Comparison of ENCODE assay signal across 33 mouse cellular contexts in genomic region chr8:13039054-13039453, GRCm38 (mm10). TPM values are rescaled to one million over a fixed set of nuclear protein-coding genes. Genes with fewer than 3 reads are reported as not detected.
DNase-seq lines count a peak whose midpoint lies in the region; ATAC-seq and TF ChIP-seq lines count a peak whose summit lies in the region.
"Had no signal": no experiment of that assay in that cellular context is flagged by ENCODE, and none has a peak within 500 bp of the region (broad histone marks: within the 10 kb centered on the region; RNA-seq: fewer than 3 reads in every experiment).

No protein-coding gene starts in this region.

- H3K9me3 ChIP-seq in kidney, postnatal 0 days (replicated peaks; ENCODE audit: low read length): no peaks in the 10 kb centered on the region
- no peaks in the 10 kb centered on the region for H3K9me3 ChIP-seq in kidney, embryonic 14.5 days (ENCODE audit: control insufficient read depth, low read length)
- no peaks in the 10 kb centered on the region for H3K9me3 ChIP-seq in liver, embryonic 12.5 days (replicated peaks)
- H3K9me3 ChIP-seq in forebrain, embryonic 10.5 days: no peaks in the 10 kb centered on the region
- H3K9me3 ChIP-seq: hindbrain, embryonic 15.5 days; intestine, embryonic 15.5 days; limb, embryonic 15.5 days; midbrain, embryonic 10.5 days had no signal

- no peak for TF ChIP-seq CTCF in kidney, postnatal 0 days (IDR thresholded peaks at IDR 0.05; ENCODE audit: low read depth)

- no peak overlapping the region for H3K4me3 ChIP-seq in kidney, postnatal 0 days (replicated peaks; ENCODE audit: low read depth, low read length)
- no peak overlapping the region for H3K4me3 ChIP-seq in kidney, embryonic 14.5 days (ENCODE audit: low read length)
- no peak overlapping the region for H3K4me3 ChIP-seq in liver, embryonic 12.5 days
- H3K4me3 ChIP-seq in forebrain, embryonic 10.5 days: no peak overlapping the region
- H3K4me3 ChIP-seq: gastrocnemius, adult 2 months; hindbrain, embryonic 15.5 days; intestine, embryonic 15.5 days; limb, embryonic 15.5 days; midbrain, embryonic 10.5 days had no signal

- H3K36me3 ChIP-seq in kidney, postnatal 0 days (ENCODE audit: insufficient read depth, low read length): no peaks in the 10 kb centered on the region
- H3K36me3 ChIP-seq in kidney, embryonic 14.5 days (ENCODE audit: control insufficient read depth, insufficient read depth, low read length): no peaks in the 10 kb centered on the region
- peaks cover 4% of the 10 kb centered on the region; the same call in 1 of the 2 replicates for H3K36me3 ChIP-seq in liver, embryonic 12.5 days
- H3K36me3 ChIP-seq in forebrain, embryonic 10.5 days (replicated peaks): no peaks in the 10 kb centered on the region
- H3K36me3 ChIP-seq: hindbrain, embryonic 15.5 days; intestine, embryonic 15.5 days; limb, embryonic 15.5 days; midbrain, embryonic 10.5 days had no signal

- DNase-seq in kidney, postnatal 0 days (ENCODE audit: low spot score): no peak
- DNase-seq in lung, postnatal 25 days (ENCODE audit: low spot score): peak; percentile 17
- DNase-seq in layer of hippocampus, adult 11-12 months (ENCODE audit: low spot score): no peak
- no peak for DNase-seq in adrenal gland, adult 8-10 months
- no peak for DNase-seq in forebrain, embryonic 10.5 days (ENCODE audit: extremely low spot score, low spot score)
- DNase-seq: adrenal gland, postnatal 14 days; cerebellum, adult 11 months; cerebellum, postnatal 14 days; embryo, embryonic 11 days; gastrocnemius, adult 2 months; heart, postnatal 10 days; kidney, adult 9 months; kidney, postnatal 4 days; right cerebral cortex, adult 18-20 months; thymus, postnatal 14 days had no signal

- H3K27ac ChIP-seq in kidney, postnatal 0 days: 0 out of 2 replicates have a peak overlapping the region, but pooled peaks have one; percentile 5
- no peak overlapping the region for H3K27ac ChIP-seq in kidney, embryonic 14.5 days (ENCODE audit: low read depth, low read length)
- no peak overlapping the region for H3K27ac ChIP-seq in liver, embryonic 12.5 days
- no peak overlapping the region for H3K27ac ChIP-seq in forebrain, embryonic 10.5 days
- H3K27ac ChIP-seq: gastrocnemius, adult 2 months; hindbrain, embryonic 15.5 days; intestine, embryonic 15.5 days; limb, embryonic 15.5 days; midbrain, embryonic 10.5 days; stomach, postnatal 0 days had no signal

- WGBS in kidney, postnatal 0 days: 71% methylated on average over 6 of the region's 6 CpGs
- WGBS in kidney, embryonic 14.5 days: 71% methylated on average over 6 of the region's 6 CpGs
- 61% methylated on average over 6 of the region's 6 CpGs for WGBS in liver, embryonic 12.5 days (ENCODE audit: insufficient replicate concordance)
- 92% methylated on average over 6 of the region's 6 CpGs for WGBS in forebrain, embryonic 10.5 days

- no peak overlapping the region for H3K9ac ChIP-seq in kidney, postnatal 0 days (ENCODE audit: low read depth, low read length)
- H3K9ac ChIP-seq in kidney, embryonic 14.5 days (ENCODE audit: low read depth, low read length): no peak overlapping the region
- no peak overlapping the region for H3K9ac ChIP-seq in liver, embryonic 12.5 days
- H3K9ac ChIP-seq: hindbrain, embryonic 15.5 days; intestine, embryonic 15.5 days; limb, embryonic 15.5 days had no signal

- H3K4me2 ChIP-seq in kidney, postnatal 0 days (ENCODE audit: low read length): no peak overlapping the region
- no peak overlapping the region for H3K4me2 ChIP-seq in kidney, embryonic 14.5 days (replicated peaks; ENCODE audit: low read depth, low read length)
- peak overlapping the region; percentile 44; the same call in 1 of the 2 replicates for H3K4me2 ChIP-seq in liver, embryonic 12.5 days
- H3K4me2 ChIP-seq: heart, embryonic 11.5 days; hindbrain, embryonic 15.5 days; intestine, embryonic 15.5 days; limb, embryonic 15.5 days had no signal

- ATAC-seq in kidney, postnatal 0 days (replicated peaks; ENCODE audit: low FRiP score, low read depth): no peak
- ATAC-seq in kidney, embryonic 14.5 days (ENCODE audit: low FRiP score, low TSS enrichment): no peak
- no peak for ATAC-seq in liver, embryonic 12.5 days
- ATAC-seq in monocyte, adult 5-6 weeks (replicated peaks; ENCODE audit: insufficient number of reproducible peaks, low FRiP score, low TSS enrichment, poor library complexity, severe bottlenecking): peak; percentile 66
- ATAC-seq: CD4-positive, CD25-positive, alpha-beta regulatory T cell, adult 4 months; intestine, embryonic 15.5 days; Patski had no signal

- no peaks in the 10 kb centered on the region for H3K4me1 ChIP-seq in kidney, postnatal 0 days (replicated peaks; ENCODE audit: insufficient read depth, low read length)
- peaks cover 5% of the 10 kb centered on the region; the same call in 1 of the 2 replicates for H3K4me1 ChIP-seq in kidney, embryonic 14.5 days (ENCODE audit: control insufficient read depth, insufficient read depth, low read length)
- peaks cover 34% of the 10 kb centered on the region for H3K4me1 ChIP-seq in liver, embryonic 12.5 days
- peaks cover 25% of the 10 kb centered on the region for H3K4me1 ChIP-seq in forebrain, embryonic 10.5 days
- H3K4me1 ChIP-seq: hindbrain, embryonic 15.5 days had no signal

- no peaks in the 10 kb centered on the region for H3K27me3 ChIP-seq in kidney, postnatal 0 days (ENCODE audit: insufficient read depth, low read length)
- no peaks in the 10 kb centered on the region for H3K27me3 ChIP-seq in kidney, embryonic 14.5 days (ENCODE audit: control insufficient read depth, insufficient read depth, low read length)
- H3K27me3 ChIP-seq in liver, embryonic 12.5 days (replicated peaks): no peaks in the 10 kb centered on the region
- H3K27me3 ChIP-seq in forebrain, embryonic 10.5 days (ENCODE audit: poor library complexity, severe bottlenecking): no peaks in the 10 kb centered on the region
- H3K27me3 ChIP-seq: hindbrain, embryonic 15.5 days; intestine, embryonic 15.5 days; limb, embryonic 15.5 days had no signal

RNA-seq across cellular contexts. Expression of gene F10, which starts 1.9 kb away (rescaled TPM):
- 5.3 and 7.0 TPM in 2 replicates for polyA plus RNA-seq in kidney, postnatal 0 days (2015; fragmentation: Nextera tagmentation; extraction: Ambion mirVana)
- polyA plus RNA-seq in kidney, embryonic 14.5 days (2014; fragmentation: Nextera tagmentation; extraction: Ambion mirVana): 0.34 and 0.43 TPM in 2 replicates
- 57.0 and 62.6 TPM in 2 replicates for polyA plus RNA-seq in liver, embryonic 12.5 days (2016; fragmentation: Nextera tagmentation; extraction: Ambion mirVana)
- total RNA-seq in monocyte, adult 5-6 weeks (2017): 39.9 to 65.1 TPM (median 44.8 TPM) in 3 replicates
- 1 to 10 TPM in 2 of 4 experiments, under 1 TPM in 2; 0.52 to 1.9 (median 1.1) TPM for total RNA-seq in adrenal gland, adult 8-10 months (2022)
- 0.47 and 0.76 TPM in 2 replicates for polyA plus RNA-seq in forebrain, embryonic 10.5 days (2016; fragmentation: Nextera tagmentation; extraction: Ambion mirVana)
- total RNA-seq: ES-E14; gastrocnemius, adult 2 months; layer of hippocampus, postnatal 10 days; midbrain, postnatal 0 days had no signal
- polyA plus RNA-seq: CD4-positive, CD25-positive, alpha-beta regulatory T cell, adult 4 months; Patski had no signal

RNA-seq across cellular contexts. Expression of gene F7, which starts 13.2 kb away (rescaled TPM):
- 0.05 and 0.09 TPM in 2 replicates for polyA plus RNA-seq in kidney, postnatal 0 days (2015; fragmentation: Nextera tagmentation; extraction: Ambion mirVana)
- not detected in 2 replicates for polyA plus RNA-seq in kidney, embryonic 14.5 days (2014; fragmentation: Nextera tagmentation; extraction: Ambion mirVana)
- polyA plus RNA-seq in liver, embryonic 12.5 days (2016; fragmentation: Nextera tagmentation; extraction: Ambion mirVana): 4.4 and 5.2 TPM in 2 replicates
- 0.85 TPM in 1 of 3 replicates, not detected in the others for total RNA-seq in monocyte, adult 5-6 weeks (2017)
- total RNA-seq in adrenal gland, adult 8-10 months (2022): 1 to 10 TPM in 1 of 4 experiments, under 1 TPM in 3; 0.38 to 1.1 (median 0.68) TPM
- 0.07 TPM in 1 of 2 replicates, not detected in the other for polyA plus RNA-seq in forebrain, embryonic 10.5 days (2016; fragmentation: Nextera tagmentation; extraction: Ambion mirVana)
- total RNA-seq: gastrocnemius, adult 2 months; heart, postnatal 10 days; left cerebral cortex, postnatal 10 days; midbrain, postnatal 0 days had no signal
- polyA plus RNA-seq: CD4-positive, CD25-positive, alpha-beta regulatory T cell, adult 4 months; embryonic facial prominence, embryonic 14.5 days; forebrain, embryonic 11.5 days; heart, embryonic 11.5 days; limb, embryonic 15.5 days; neural tube, embryonic 11.5 days; Patski; stomach, postnatal 0 days had no signal

RNA-seq across cellular contexts. Expression of gene Proz, which starts 21.7 kb away (rescaled TPM):
- polyA plus RNA-seq in kidney, postnatal 0 days (2015; fragmentation: Nextera tagmentation; extraction: Ambion mirVana): 1.4 and 1.7 TPM in 2 replicates
- polyA plus RNA-seq in kidney, embryonic 14.5 days (2014; fragmentation: Nextera tagmentation; extraction: Ambion mirVana): 0.43 and 0.51 TPM in 2 replicates
- 14.6 and 15.1 TPM in 2 replicates for polyA plus RNA-seq in liver, embryonic 12.5 days (2016; fragmentation: Nextera tagmentation; extraction: Ambion mirVana)
- total RNA-seq in monocyte, adult 5-6 weeks (2017): 0.68 TPM in 1 of 3 replicates, not detected in the others
- under 1 TPM in 1 of 4 experiments, not detected in 3; 0.35 TPM for total RNA-seq in adrenal gland, adult 8-10 months (2022)
- 0.31 and 0.33 TPM in 2 replicates for polyA plus RNA-seq in forebrain, embryonic 10.5 days (2016; fragmentation: Nextera tagmentation; extraction: Ambion mirVana)
- total RNA-seq: gastrocnemius, adult 2 months; heart, postnatal 10 days; layer of hippocampus, postnatal 10 days; left cerebral cortex, postnatal 10 days; midbrain, postnatal 0 days had no signal
